Mouse (Mus musculus) forebrain, postnatal 0 days (tissue): ENCODE results near the gene Megf11. TPM values are rescaled to one million over a fixed set of nuclear protein-coding genes. Genes with fewer than 3 reads are reported as not detected.

Experiments
- ATAC-seq: fragments of 200-750 bp; cut with Nextera tagmentation; 2 replicates; pipeline ENCODE4 v1.8.0; 2017; ENCODE audit warnings: mild to moderate bottlenecking, moderate library complexity
- DNase-seq: peaks from one replicate; pipeline ENCODE4 v3.0.0-alpha.2; 2015
- H3K27ac ChIP-seq: fragments of 300-500 bp; sonication (generic); 2 replicates; pipeline ENCODE4 v1.5.1; 2014; ENCODE audit warnings: low read depth, mild to moderate bottlenecking, antibody characterized with exemption, low read length, moderate library complexity, mixed read lengths
- H3K27me3 ChIP-seq: fragments of 300-500 bp; sonication (generic); 2 replicates; pipeline ENCODE4 v1.6.1; 2014; ENCODE audit warnings: mild to moderate bottlenecking, low read length, mixed read lengths; ENCODE audit not compliant: insufficient read depth
- H3K36me3 ChIP-seq: fragments of 300-500 bp; sonication (generic); 2 replicates; pipeline ENCODE4 v1.6.1; 2014; ENCODE audit warnings: mild to moderate bottlenecking, moderate library complexity; ENCODE audit not compliant: insufficient read depth
- H3K4me1 ChIP-seq: fragments of 300-500 bp; sonication (generic); 2 replicates; pipeline ENCODE4 v1.6.1; 2014; ENCODE audit warnings: antibody characterized with exemption; ENCODE audit not compliant: insufficient read depth
- H3K4me2 ChIP-seq: fragments of 300-500 bp; sonication (generic); 2 replicates; pipeline ENCODE4 v1.6.1; 2014; ENCODE audit warnings: low read depth, mild to moderate bottlenecking, moderate library complexity
- H3K4me3 ChIP-seq: fragments of 300-500 bp; sonication (generic); 2 replicates; pipeline ENCODE4 v1.5.1; 2014; ENCODE audit warnings: low read depth, low read length, mixed read lengths
- H3K9ac ChIP-seq: fragments of 300-500 bp; sonication (generic); 2 replicates; pipeline ENCODE4 v1.6.1; 2014; ENCODE audit warnings: mild to moderate bottlenecking
- H3K9me3 ChIP-seq: fragments of 300-500 bp; sonication (generic); 2 replicates; pipeline ENCODE4 v1.6.1; 2016; ENCODE audit warnings: low read length
- CTCF ChIP-seq: sonication (generic); IDR thresholded peaks from 2 replicates; pipeline ENCODE4 v1.5.1; 2016; ENCODE audit warnings: antibody characterized with exemption, control low read depth, low read depth
- WGBS: fragments of 180-500 bp; shearing (Covaris S2); extraction: QIAGEN DNeasy Blood & Tissue Kit; methylation state at CpG from one replicate; pipeline ENCODE4 v1.1.7; 2014; 5-methylcytosine and 5-hydroxymethylcytosine counted together
- polyA plus RNA-seq: library from polyadenylated mRNA; unstranded; fragments of >200 nt; fragmentation: Nextera tagmentation; extraction: Ambion mirVana; gene quantifications from 2 replicates; pipeline ENCODE4 v1.2.1, GENCODE M21; 2015
- total RNA-seq: library from RNA; depleted of rRNA; stranded (reverse); fragments of >200 nt; gene quantifications from 2 replicates; pipeline ENCODE4 v1.2.3, GENCODE M21; 2014

Megf11 gene
- total and polyA plus RNA-seq, 2 experiments from 2014 or later: 8.9 to 14.5 TPM

GRCm38 (mm10) chr9:64612121-64612983 lies 226.9 kb downstream of the Megf11 start:
- ATAC-seq: peak; percentile 86
- Histone ChIP-seq H3K4me2 (peak overlapping the region; percentile 35), H3K27me3 (no peaks in the 10 kb centered on the region), H3K4me3 (no peak overlapping the region), H3K9ac (0 out of 2 replicates have a peak overlapping the region, but pooled peaks have one; percentile 22), H3K9me3 (no peaks in the 10 kb centered on the region), H3K4me1 (peaks cover 9% of the 10 kb centered on the region), H3K27ac (peak overlapping the region; percentile 79), H3K36me3 (no peaks in the 10 kb centered on the region)
- DNase-seq: peak; percentile 69
- no peak for TF ChIP-seq CTCF
- WGBS: 7% methylated on average over 7 of the region's 7 CpGs

- no peaks in the 10 kb centered on the region for H3K36me3 ChIP-seq
- DNase-seq (peak; percentile 70), ATAC-seq (peak; percentile 65; the same call in 1 of the 2 replicates)
Observed at GRCm38 (mm10) chr9:64612984-64613649, 227.7 kb downstream of the Megf11 start.

GRCm38 (mm10) chr9:64617413-64617812 lies 232.0 kb downstream of the Megf11 start:
- Histone ChIP-seq H3K9ac (no peak overlapping the region), H3K4me1 (peaks cover 6% of the 10 kb centered on the region), H3K9me3 (no peaks in the 10 kb centered on the region), H3K27me3 (no peaks in the 10 kb centered on the region; the same call in 1 of the 2 replicates), H3K4me3 (no peak overlapping the region), H3K4me2 (no peak overlapping the region), H3K27ac (no peak overlapping the region), H3K36me3 (no peaks in the 10 kb centered on the region)
- 57% methylated on average over 5 of the region's 5 CpGs for WGBS
- TF ChIP-seq CTCF: no peak
- ATAC-seq (no peak), DNase-seq (no peak)

More at GRCm38 (mm10) chr9:64612984-64613649, 227.7 kb downstream of the Megf11 start:
- H3K27me3 ChIP-seq: no peaks in the 10 kb centered on the region; the same call in 1 of the 2 replicates
- H3K4me3 ChIP-seq: no peak overlapping the region
- H3K27ac ChIP-seq: peak overlapping the region; percentile 79
- no peaks in the 10 kb centered on the region for H3K9me3 ChIP-seq
- peak overlapping the region; percentile 35 for H3K4me2 ChIP-seq
- no peak overlapping the region for H3K9ac ChIP-seq
- H3K4me1 ChIP-seq: peaks cover 9% of the 10 kb centered on the region
- TF ChIP-seq CTCF: peak; percentile 55
- 26% methylated on average over 7 of the region's 7 CpGs for WGBS

GRCm38 (mm10) chr9:64618433-64618832 lies 233.0 kb downstream of the Megf11 start:
- H3K27ac ChIP-seq: no peak overlapping the region
- DNase-seq (no peak), ATAC-seq (no peak)
- no peaks in the 10 kb centered on the region for H3K36me3 ChIP-seq
- no peaks in the 10 kb centered on the region; the same call in 1 of the 2 replicates for H3K27me3 ChIP-seq
- no peak overlapping the region for H3K4me3 ChIP-seq
- no peak for TF ChIP-seq CTCF
- no peak overlapping the region for H3K4me2 ChIP-seq
- H3K4me1 ChIP-seq: no peaks in the 10 kb centered on the region
- 89% methylated on average over 3 of the region's 3 CpGs for WGBS
- no peak overlapping the region for H3K9ac ChIP-seq
- H3K9me3 ChIP-seq: no peaks in the 10 kb centered on the region

- Histone ChIP-seq H3K9ac (no peak overlapping the region), H3K4me3 (no peak overlapping the region), H3K9me3 (no peaks in the 10 kb centered on the region), H3K36me3 (no peaks in the 10 kb centered on the region), H3K4me2 (no peak overlapping the region), H3K4me1 (no peaks in the 10 kb centered on the region), H3K27me3 (no peaks in the 10 kb centered on the region; the same call in 1 of the 2 replicates), H3K27ac (no peak overlapping the region)
- 52% methylated on average over 10 of the region's 10 CpGs for WGBS
- TF ChIP-seq CTCF: no peak
- DNase-seq (no peak), ATAC-seq (no peak)
Observed at GRCm38 (mm10) chr9:64619440-64619839, 234.0 kb downstream of the Megf11 start.

GRCm38 (mm10) chr9:64620596-64620995 lies 235.2 kb downstream of the Megf11 start:
- 0 out of 2 replicates have a peak, but pooled peaks have one; percentile 11 for TF ChIP-seq CTCF
- no peaks in the 10 kb centered on the region for H3K9me3 ChIP-seq
- WGBS: 76% methylated on average over 8 of the region's 8 CpGs
- H3K9ac ChIP-seq: no peak overlapping the region
- H3K27me3 ChIP-seq: no peaks in the 10 kb centered on the region; the same call in 1 of the 2 replicates
- no peak overlapping the region for H3K4me2 ChIP-seq
- ATAC-seq (no peak), DNase-seq (no peak)
- H3K27ac ChIP-seq: no peak overlapping the region
- H3K4me3 ChIP-seq: no peak overlapping the region
- H3K36me3 ChIP-seq: no peaks in the 10 kb centered on the region
- no peaks in the 10 kb centered on the region for H3K4me1 ChIP-seq
